Mouse (Mus musculus) heart, postnatal 36 days (tissue): ENCODE data around the gene Celsr2. TPM values are rescaled to one million over a fixed set of nuclear protein-coding genes. Genes with fewer than 3 reads are reported as not detected.

Experiments
- DNase-seq, 2 experiments: peaks; one replicate each; pipeline ENCODE4 v3.0.0; 2021 to 2022
- intact Hi-C: fragments of 180-260 bp; cut with DNase I; formaldehyde crosslinking; loops from one replicate; pipeline ENCODE4 v1.15.1; 2025
- total RNA-seq, 2 experiments: library from RNA; stranded (reverse); gene quantifications; 2 replicates each; pipeline ENCODE4 v1.2.3; 2021

Gene Celsr2
- total RNA-seq, 2 experiments from 2014 or later, result 6.6 to 7.4 TPM

GRCm38 (mm10) chr3:108383485-108384354 is 31.6 kb downstream of the Celsr2 start, which contains the start of gene Psrc1:
TSS of gene Psrc1 (plus strand) at chr3:108383839.
- intact Hi-C loops, result no loop called here
- DNase-seq, result peak; percentile 89 to 90

- peak in 1 of 2 experiments; percentile 17 for DNase-seq
- intact Hi-C loops, result no loop called here
Observed at GRCm38 (mm10) chr3:108381945-108382875, 33.1 kb downstream of the Celsr2 start.

GRCm38 (mm10) chr3:108380695-108381094 is 34.7 kb downstream of the Celsr2 start:
- no peak for DNase-seq
- intact Hi-C loops, result no loop called here

GRCm38 (mm10) chr3:108378875-108379663 is 36.3 kb downstream of the Celsr2 start:
- no peak for DNase-seq
- intact Hi-C loops, result no loop called here

- DNase-seq, result no peak
- intact Hi-C loops, result no loop called here
Observed at GRCm38 (mm10) chr3:108372691-108373090, 42.7 kb downstream of the Celsr2 start.

- no peak for DNase-seq
- intact Hi-C loops, result no loop called here
Observed at GRCm38 (mm10) chr3:108372274-108372673, 43.1 kb downstream of the Celsr2 start.

GRCm38 (mm10) chr3:108368721-108369120 is 46.6 kb downstream of the Celsr2 start:
- DNase-seq, result no peak
- intact Hi-C loops, result no loop called here

- intact Hi-C loops, result no loop called here
- DNase-seq, result no peak
Observed at GRCm38 (mm10) chr3:108367828-108368227, 47.5 kb downstream of the Celsr2 start.

GRCm38 (mm10) chr3:108367173-108367572 is 48.2 kb downstream of the Celsr2 start:
- DNase-seq, result no peak
- intact Hi-C loops, result no loop called here

GRCm38 (mm10) chr3:108364270-108364995 is 50.9 kb downstream of the Celsr2 start, which contains the start of gene Mybphl:
TSS of gene Mybphl (plus strand) at chr3:108364911.
- no peak for DNase-seq
- intact Hi-C loops, result no loop called here

- no peak for DNase-seq
- intact Hi-C loops, result no loop called here
Observed at GRCm38 (mm10) chr3:108363626-108364025, 51.7 kb downstream of the Celsr2 start.

GRCm38 (mm10) chr3:108360894-108361293 is 54.5 kb downstream of the Celsr2 start:
- intact Hi-C loops, result no loop called here
- no peak for DNase-seq

- no peak for DNase-seq
- intact Hi-C loops, result no loop called here
Observed at GRCm38 (mm10) chr3:108358445-108358844, 56.9 kb downstream of the Celsr2 start.

- intact Hi-C loops, result no loop called here
- DNase-seq, result no peak
Observed at GRCm38 (mm10) chr3:108357051-108357450, 58.3 kb downstream of the Celsr2 start.

GRCm38 (mm10) chr3:108355245-108355644 is 60.1 kb downstream of the Celsr2 start:
- DNase-seq, result no peak
- intact Hi-C loops, result no loop called here

- intact Hi-C loops, result no loop called here
- DNase-seq, result no peak
Observed at GRCm38 (mm10) chr3:108348376-108348775, 67.0 kb downstream of the Celsr2 start.

GRCm38 (mm10) chr3:108345855-108346254 is 69.5 kb downstream of the Celsr2 start:
- DNase-seq, result no peak
- intact Hi-C loops, result no loop called here

GRCm38 (mm10) chr3:108342185-108342584 is 73.2 kb downstream of the Celsr2 start:
- intact Hi-C loops, result loop anchor here (5.0 kb wide), 1 partner anchor 60 kb away; the partner anchor contains the start of gene Sort1
- DNase-seq, result no peak

- DNase-seq, result no peak
- intact Hi-C loops, result loop anchor here (5.0 kb wide), 1 partner anchor 59 kb away; the partner anchor contains the start of gene Sort1
Observed at GRCm38 (mm10) chr3:108341040-108341439, 74.3 kb downstream of the Celsr2 start.
